Mouse (Mus musculus): ENCODE measurements around the gene Tmem121. TPM values are rescaled to one million over a fixed set of nuclear protein-coding genes. Genes with fewer than 3 reads are reported as not detected.
A peak's percentile ranks its signal among the peaks of the same experiment; 100 is the strongest.

Tmem121 gene
- polyA plus RNA-seq (2015; fragmentation: Nextera tagmentation; extraction: Ambion mirVana), result 0.46 and 0.52 TPM in 2 replicates

DNA sequence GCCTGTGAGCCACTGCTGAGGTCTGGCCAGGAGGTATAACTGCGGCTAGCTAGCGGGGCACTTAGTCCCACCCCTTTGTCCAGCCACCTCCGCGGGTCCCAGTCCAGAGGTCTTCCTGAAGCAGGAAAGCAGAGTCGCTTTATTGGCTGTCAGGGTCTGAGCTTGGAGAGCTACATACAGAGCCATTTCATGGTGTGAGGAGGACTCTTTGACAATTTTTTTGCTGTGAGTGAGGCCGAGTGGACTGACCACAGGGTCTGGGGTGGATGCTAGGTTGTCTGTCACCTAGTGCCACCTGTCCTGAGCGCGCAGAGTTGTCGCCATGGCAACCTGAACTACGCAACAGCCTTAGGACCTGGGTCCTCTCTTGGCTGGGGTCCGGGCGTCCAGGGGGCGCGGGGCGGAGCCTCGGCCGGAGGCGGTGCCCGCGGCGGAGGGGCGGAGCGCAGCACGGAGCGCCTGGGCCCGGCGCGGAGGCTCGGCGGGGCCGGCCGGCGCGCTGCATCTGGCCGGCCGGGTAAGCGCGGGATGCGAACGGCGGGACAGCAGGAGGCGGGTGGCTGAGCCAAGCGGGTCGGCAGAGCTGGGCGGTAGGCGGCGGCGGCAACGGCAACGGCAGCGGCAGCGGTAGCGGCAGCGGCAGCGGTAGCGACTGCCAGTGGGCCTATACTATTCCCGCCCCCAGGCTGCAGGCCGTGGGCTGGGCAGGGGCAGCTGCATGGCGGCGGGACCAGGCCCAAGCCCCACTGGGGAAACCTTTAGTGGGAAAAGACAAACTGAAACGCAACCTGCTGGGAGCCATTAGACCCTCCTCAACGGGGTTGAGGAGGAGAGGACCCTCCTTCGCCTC is at the start of gene Tmem121:
Gene Tmem121 (plus strand): TSS at position 489 of the 850 bp plus-strand sequence.
- peak within 1 kb of the TSS; percentile 52 for H3K4me3 ChIP-seq (replicated peaks)
- no peaks in the 10 kb centered on the region for H3K9me3 ChIP-seq (replicated peaks)
- DNase-seq, result no peak
- ATAC-seq (ENCODE audit: low read depth), result no peak
- peak within 1 kb of the TSS; percentile 8; the same call in 1 of the 2 replicates for H3K9ac ChIP-seq
- H3K27me3 ChIP-seq, result peaks cover 60% of the 10 kb centered on the region
- WGBS (ENCODE audit: insufficient replicate concordance), result 3% methylated on average over 62 of the region's 63 CpGs
- no peak within 1 kb of the TSS for H3K27ac ChIP-seq
- H3K4me1 ChIP-seq (replicated peaks), result peaks cover 20% of the 10 kb centered on the region
- peak within 1 kb of the TSS; percentile 67 for H3K4me2 ChIP-seq
- H3K36me3 ChIP-seq, result no peaks in the 10 kb centered on the region

- no peak for ATAC-seq (ENCODE audit: low read depth)
- Histone ChIP-seq H3K27ac (no peak overlapping the region), H3K36me3 (peaks cover 66% of the 10 kb centered on the region), H3K4me1 (replicated peaks) (peaks cover 40% of the 10 kb centered on the region), H3K9me3 (replicated peaks) (no peaks in the 10 kb centered on the region), H3K27me3 (peaks cover 16% of the 10 kb centered on the region), H3K4me2 (no peak overlapping the region), H3K9ac (no peak overlapping the region), H3K4me3 (replicated peaks) (no peak overlapping the region)
- DNase-seq, result no peak
- 86% methylated on average over 17 of the region's 17 CpGs for WGBS (ENCODE audit: insufficient replicate concordance)
Measured at GRCm38 (mm10) chr12:113136492-113137020, 49.2 kb upstream of the Tmem121 start.

GRCm38 (mm10) chr12:113137260-113138213 is 48.2 kb upstream of the Tmem121 start:
- DNase-seq, result no peak
- H3K9me3 ChIP-seq (replicated peaks), result no peaks in the 10 kb centered on the region
- no peak overlapping the region for H3K4me2 ChIP-seq
- no peak overlapping the region for H3K27ac ChIP-seq
- peaks cover 45% of the 10 kb centered on the region for H3K4me1 ChIP-seq (replicated peaks)
- no peak for ATAC-seq (ENCODE audit: low read depth)
- H3K36me3 ChIP-seq, result peaks cover 56% of the 10 kb centered on the region
- 78% methylated on average over 18 of the region's 18 CpGs for WGBS (ENCODE audit: insufficient replicate concordance)
- H3K4me3 ChIP-seq (replicated peaks), result no peak overlapping the region
- H3K9ac ChIP-seq, result no peak overlapping the region
- H3K27me3 ChIP-seq, result peaks cover 26% of the 10 kb centered on the region

DNA sequence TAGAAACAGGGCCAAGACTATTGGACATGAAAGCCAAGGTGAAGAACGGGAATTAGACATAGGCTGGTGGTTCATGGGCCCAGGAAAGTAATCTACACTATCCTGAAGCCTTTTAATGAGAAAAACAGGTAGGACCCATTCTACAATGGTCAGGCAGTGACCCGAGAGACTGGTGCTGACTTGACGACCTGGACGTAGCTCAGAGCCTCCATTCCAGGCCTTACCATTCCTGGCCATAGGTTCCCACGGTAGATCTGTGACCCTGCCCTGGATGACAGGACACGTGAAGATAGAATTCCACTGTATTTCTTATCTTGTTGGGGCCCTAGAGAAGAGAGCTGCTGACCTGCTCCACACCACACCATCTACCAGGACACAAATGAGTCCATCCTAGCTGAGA is 47.4 kb upstream of the Tmem121 start:
- WGBS (ENCODE audit: insufficient replicate concordance), result 70% methylated on average over 6 of the region's 6 CpGs
- Histone ChIP-seq H3K36me3 (peaks cover 48% of the 10 kb centered on the region), H3K27me3 (peaks cover 33% of the 10 kb centered on the region), H3K9me3 (replicated peaks) (no peaks in the 10 kb centered on the region), H3K27ac (no peak overlapping the region), H3K4me3 (replicated peaks) (no peak overlapping the region), H3K9ac (no peak overlapping the region), H3K4me2 (no peak overlapping the region), H3K4me1 (replicated peaks) (peaks cover 51% of the 10 kb centered on the region)
- no peak for ATAC-seq (ENCODE audit: low read depth)
- DNase-seq, result no peak

DNA sequence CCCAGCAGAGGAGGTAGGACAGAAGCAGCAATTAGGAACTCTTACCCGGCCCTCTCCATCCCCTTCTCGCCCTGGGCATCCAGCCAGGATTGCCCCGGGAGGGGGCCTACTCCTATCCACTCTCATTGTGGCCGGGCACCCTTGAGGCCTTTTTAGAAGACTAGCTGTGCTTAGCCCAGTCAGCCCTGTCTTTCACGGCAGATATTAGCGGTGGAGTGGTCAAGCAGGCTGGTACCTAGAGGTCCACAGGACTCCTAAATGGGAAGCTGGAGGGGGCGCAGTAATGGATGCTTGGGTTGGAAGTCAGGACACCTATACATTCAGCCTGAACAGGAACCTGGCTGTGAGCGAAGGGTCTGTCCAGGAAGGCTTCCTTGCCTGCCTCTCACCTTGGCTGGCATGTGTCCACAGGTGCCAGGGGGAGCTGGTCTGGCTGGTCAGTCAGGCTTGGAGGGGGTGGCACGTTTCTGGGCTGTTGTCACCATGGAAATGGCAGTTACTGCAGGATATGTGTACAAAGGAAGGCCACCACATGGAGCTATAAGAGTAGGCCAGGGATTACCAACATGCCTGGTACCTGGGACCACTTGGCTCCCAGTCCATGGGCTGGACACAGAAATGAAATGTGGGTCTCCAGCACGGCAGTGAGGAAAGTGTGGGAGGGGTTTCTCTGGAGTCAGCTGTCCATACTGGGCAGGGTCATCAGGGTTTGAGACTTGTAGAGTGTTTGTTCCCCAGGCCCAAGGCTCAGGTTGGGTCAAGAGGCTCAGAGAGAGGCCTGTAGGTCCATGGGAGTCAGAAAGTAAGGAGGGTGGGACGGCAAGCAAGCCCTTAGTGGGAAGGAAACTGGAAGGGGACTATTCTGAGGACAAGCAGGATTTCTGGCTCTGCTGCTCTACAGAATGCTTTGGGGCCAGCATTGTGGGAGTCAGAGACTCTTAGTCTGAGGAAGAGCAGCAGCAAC is 46.5 kb upstream of the Tmem121 start:
- Histone ChIP-seq H3K27ac (no peak overlapping the region), H3K9ac (peak overlapping the region; percentile 72; the same call in 1 of the 2 replicates), H3K4me1 (replicated peaks) (peaks cover 59% of the 10 kb centered on the region)

GRCm38 (mm10) chr12:113139908-113140615 is 45.7 kb upstream of the Tmem121 start, which contains the start of gene Crip2:
TSS of gene Crip2 (plus strand) at chr12:113140236.
- peak; percentile 87 for ATAC-seq (ENCODE audit: low read depth)
- no peaks in the 10 kb centered on the region for H3K9me3 ChIP-seq (replicated peaks)
- peaks cover 60% of the 10 kb centered on the region for H3K4me1 ChIP-seq (replicated peaks)
- H3K36me3 ChIP-seq, result peaks cover 41% of the 10 kb centered on the region
- under 1% methylated on average over 68 of the region's 68 CpGs for WGBS (ENCODE audit: insufficient replicate concordance)
- H3K4me3 ChIP-seq (replicated peaks), result peak within 1 kb of the TSS; percentile 66
- H3K27ac ChIP-seq, result peak within 1 kb of the TSS; percentile 61
- H3K27me3 ChIP-seq, result peaks cover 41% of the 10 kb centered on the region
- DNase-seq, result peak; percentile 77
- peak within 1 kb of the TSS; percentile 72 for H3K9ac ChIP-seq
- peak within 1 kb of the TSS; percentile 96 for H3K4me2 ChIP-seq

More for the DNA sequence above, 46.5 kb upstream of the Tmem121 start:
- peaks cover 41% of the 10 kb centered on the region for H3K27me3 ChIP-seq
- no peak for DNase-seq
- H3K4me3 ChIP-seq (replicated peaks), result peak overlapping the region; percentile 66
- no peak for ATAC-seq (ENCODE audit: low read depth)
- H3K9me3 ChIP-seq (replicated peaks), result no peaks in the 10 kb centered on the region
- H3K4me2 ChIP-seq, result peak overlapping the region; percentile 96
- 53% methylated on average over 11 of the region's 11 CpGs for WGBS (ENCODE audit: insufficient replicate concordance)
- peaks cover 44% of the 10 kb centered on the region for H3K36me3 ChIP-seq

DNA sequence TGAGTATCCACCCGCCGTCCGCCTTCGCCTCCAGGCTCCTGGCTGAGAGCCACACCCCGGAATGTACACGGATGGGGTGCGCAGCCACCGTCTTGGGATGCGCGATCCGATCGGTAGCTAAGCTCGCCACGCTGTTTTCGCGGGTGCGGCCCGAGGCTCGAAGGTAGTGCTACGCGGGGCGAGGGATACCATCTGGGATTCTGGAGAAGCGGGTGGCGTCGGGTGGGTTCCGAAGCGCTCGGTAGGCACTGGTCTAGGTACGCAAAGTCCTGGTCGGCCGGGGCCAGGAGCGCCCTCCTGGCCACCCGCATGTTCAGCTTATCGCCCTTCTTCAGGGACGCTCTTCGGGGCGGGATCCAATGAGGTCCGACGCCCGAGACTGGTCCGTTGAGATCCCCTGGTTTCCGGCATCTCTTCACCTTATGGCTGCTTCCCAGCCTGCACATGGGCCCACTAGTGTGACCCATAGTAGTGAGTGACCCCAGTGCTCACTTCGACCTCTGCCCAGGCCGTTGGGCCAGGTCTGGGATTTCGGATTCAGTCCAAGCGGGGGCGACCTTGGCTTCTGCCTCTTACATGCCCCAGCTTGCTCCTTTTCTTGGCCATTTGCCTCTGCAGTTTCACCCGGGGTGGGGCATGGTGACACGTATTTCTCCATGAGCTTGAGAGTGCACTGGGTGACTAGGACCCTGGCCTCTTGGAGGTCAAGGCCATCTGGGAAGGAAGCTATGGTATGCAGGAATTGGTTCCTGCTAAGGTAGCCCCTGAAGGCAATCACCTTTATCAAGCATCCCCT is 44.9 kb upstream of the Tmem121 start:
- H3K9ac ChIP-seq, result peak overlapping the region; percentile 72
- peak; percentile 70 for ATAC-seq (ENCODE audit: low read depth)

GRCm38 (mm10) chr12:113141531-113141973 is 44.2 kb upstream of the Tmem121 start:
- Histone ChIP-seq H3K4me1 (replicated peaks) (peaks cover 70% of the 10 kb centered on the region), H3K27ac (peak overlapping the region; percentile 61), H3K4me2 (peak overlapping the region; percentile 96), H3K9me3 (replicated peaks) (no peaks in the 10 kb centered on the region), H3K4me3 (replicated peaks) (peak overlapping the region; percentile 66), H3K9ac (peak overlapping the region; percentile 72), H3K27me3 (peaks cover 45% of the 10 kb centered on the region), H3K36me3 (peaks cover 27% of the 10 kb centered on the region)
- ATAC-seq (ENCODE audit: low read depth), result no peak
- no peak for DNase-seq
- WGBS (ENCODE audit: insufficient replicate concordance), result 27% methylated on average over 8 of the region's 8 CpGs

More for the DNA sequence above, 44.9 kb upstream of the Tmem121 start:
- 3% methylated on average over 49 of the region's 49 CpGs for WGBS (ENCODE audit: insufficient replicate concordance)
- Histone ChIP-seq H3K4me1 (replicated peaks) (peaks cover 63% of the 10 kb centered on the region), H3K27ac (peak overlapping the region; percentile 61), H3K4me3 (replicated peaks) (peak overlapping the region; percentile 66), H3K36me3 (peaks cover 34% of the 10 kb centered on the region), H3K4me2 (peak overlapping the region; percentile 96), H3K27me3 (peaks cover 41% of the 10 kb centered on the region), H3K9me3 (replicated peaks) (no peaks in the 10 kb centered on the region)
- peak; percentile 48 for DNase-seq
